Mouse (Mus musculus) G1E (cell line): Measurements from ENCODE around the gene Dkk2. TPM values are rescaled to one million over a fixed set of nuclear protein-coding genes. Genes with fewer than 3 reads are reported as not detected.

Experiments used
- ATAC-seq: 2 replicates; pipeline ENCODE4 v1.8.0; 2016; ENCODE audit warnings: mild to moderate bottlenecking; ENCODE audit not compliant: insufficient number of reproducible peaks, poor library complexity, low FRiP score, severe bottlenecking; ENCODE audit errors: extremely low read depth
- DNase-seq: peaks from one replicate; pipeline ENCODE4 v3.0.0; 2012; ENCODE audit warnings: low spot score
- H3K27me3 ChIP-seq: 2 replicates; pipeline ENCODE4 v1.6.1; 2012; ENCODE audit warnings: mild to moderate bottlenecking, low read length, inconsistent platforms; ENCODE audit not compliant: insufficient read depth
- H3K36me3 ChIP-seq: replicated peaks from 2 replicates; pipeline ENCODE3; 2012; ENCODE audit warnings: mild to moderate bottlenecking, inconsistent platforms
- H3K4me1 ChIP-seq: 2 replicates; pipeline ENCODE4 v1.6.1; 2012; ENCODE audit warnings: low read depth, low read length, inconsistent platforms, mixed read lengths; ENCODE audit not compliant: insufficient read depth
- H3K4me3 ChIP-seq: 2 replicates; pipeline ENCODE4 v1.5.1; 2012; ENCODE audit warnings: low read depth, mild to moderate bottlenecking, inconsistent platforms, low read length, moderate library complexity, mixed read lengths
- H3K9me3 ChIP-seq: replicated peaks from 2 replicates; pipeline ENCODE4 v1.6.1; 2012; ENCODE audit warnings: inconsistent platforms
- CTCF ChIP-seq: IDR thresholded peaks from 2 replicates; pipeline ENCODE4 v1.5.1; 2012; ENCODE audit warnings: low read depth, low read length, inconsistent platforms, mixed read lengths
- GATA1 ChIP-seq: IDR thresholded peaks from 2 replicates; pipeline ENCODE4 v1.6.1; 2012; ENCODE audit warnings: borderline replicate concordance, low read length, inconsistent platforms, mixed read lengths
- GATA2 ChIP-seq: IDR thresholded peaks from 2 replicates; pipeline ENCODE4 v1.6.1; 2012; ENCODE audit warnings: low read depth, low read length, inconsistent platforms, borderline replicate concordance
- POLR2AphosphoS5 ChIP-seq: IDR thresholded peaks from 2 replicates; pipeline ENCODE4 v1.6.1; 2012; ENCODE audit warnings: low read depth, low read length, inconsistent platforms; ENCODE audit not compliant: insufficient replicate concordance
- TAL1 ChIP-seq: conservative IDR thresholded peaks from 2 replicates; pipeline ENCODE4 v1.6.1; 2012; ENCODE audit warnings: low read depth, low read length, inconsistent platforms, mixed read lengths
- polyA plus RNA-seq: library from polyadenylated mRNA; stranded (reverse); fragments of >175 nt; gene quantifications from 2 replicates; pipeline ENCODE4 v1.2.3, GENCODE M21; 2012
- total RNA-seq, 2 experiments: library from RNA; stranded (forward) in 1 of 2; stranded (reverse) in 1 of 2; fragments of 200-1000 nt in 1 of 2; fragments of >200 nt in 1 of 2; fragmentation: Nextera tagmentation in 1 of 2; gene quantifications; 2 replicates each; pipeline ENCODE4 v1.2.3; 2014 to 2017

Gene Dkk2
- total and polyA plus RNA-seq, 3 experiments = 0.05 TPM; not detected in 2

DNA sequence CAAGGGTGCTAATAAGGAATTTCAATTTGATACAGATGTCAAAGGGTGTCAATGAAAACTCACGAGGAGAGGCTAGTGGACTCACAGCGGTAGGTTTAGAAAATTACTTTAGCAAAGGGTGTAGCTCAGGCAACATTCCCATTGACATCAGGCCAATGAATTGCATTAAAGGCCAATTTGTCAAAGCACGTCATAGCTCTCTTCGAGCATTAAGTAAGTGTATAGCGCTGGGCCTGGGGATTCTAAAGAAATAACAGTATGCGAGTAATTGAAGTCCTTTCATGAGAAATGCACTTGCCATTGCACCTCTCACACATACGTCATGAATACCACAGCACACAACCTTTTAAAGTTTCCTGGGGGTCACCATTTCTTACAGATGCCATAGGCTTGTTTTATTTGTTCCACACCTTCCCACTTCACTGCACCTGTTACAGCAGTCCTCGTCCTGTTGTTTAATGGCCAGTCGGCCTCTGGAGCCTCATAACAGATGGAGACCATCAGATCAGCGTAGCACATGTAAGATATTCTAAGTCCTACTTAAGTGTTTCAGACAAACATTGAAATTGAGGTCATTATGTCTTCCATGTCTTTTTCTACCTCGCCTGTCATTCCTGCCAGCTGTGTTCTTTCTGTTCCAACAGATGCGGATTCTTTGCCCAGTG, 101.9 kb downstream of the Dkk2 start:
- Histone ChIP-seq H3K4me1 (no peaks in the 10 kb centered on the region), H3K9me3 (peaks cover 22% of the 10 kb centered on the region), H3K36me3 (no peaks in the 10 kb centered on the region), H3K4me3 (no peak overlapping the region), H3K27me3 (no peaks in the 10 kb centered on the region)
- DNase-seq (no peak), ATAC-seq (no peak)
- TF ChIP-seq POLR2AphosphoS5 (no peak), TAL1 (no peak), GATA2 (no peak), GATA1 (no peak), CTCF (no peak)

DNA sequence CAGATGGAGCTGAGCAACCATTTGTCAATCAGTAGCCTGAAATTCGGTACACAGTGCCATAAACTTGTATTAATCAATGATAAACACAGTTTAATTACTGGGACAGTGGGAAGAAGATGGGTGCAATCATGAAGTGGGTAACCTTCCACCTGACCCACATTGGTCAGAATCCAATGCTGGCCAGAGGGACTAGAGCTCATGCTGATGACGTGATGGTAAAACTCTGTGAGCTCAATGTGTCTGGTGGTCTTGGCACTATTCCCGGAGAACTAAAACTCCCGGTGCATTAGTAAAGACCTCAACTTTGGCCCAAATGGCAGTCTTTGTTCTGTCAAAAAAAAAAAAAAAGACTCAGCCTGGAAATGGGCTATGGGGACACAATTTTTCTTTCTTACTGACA, 116.9 kb downstream of the Dkk2 start:
- ATAC-seq = no peak
- Histone ChIP-seq H3K36me3 (no peaks in the 10 kb centered on the region), H3K4me1 (no peaks in the 10 kb centered on the region), H3K9me3 (peaks cover 5% of the 10 kb centered on the region), H3K4me3 (no peak overlapping the region), H3K27me3 (no peaks in the 10 kb centered on the region)
- no peak for TF ChIP-seq TAL1
- no peak for TF ChIP-seq GATA2
- TF ChIP-seq CTCF = no peak
- no peak for DNase-seq

DNA sequence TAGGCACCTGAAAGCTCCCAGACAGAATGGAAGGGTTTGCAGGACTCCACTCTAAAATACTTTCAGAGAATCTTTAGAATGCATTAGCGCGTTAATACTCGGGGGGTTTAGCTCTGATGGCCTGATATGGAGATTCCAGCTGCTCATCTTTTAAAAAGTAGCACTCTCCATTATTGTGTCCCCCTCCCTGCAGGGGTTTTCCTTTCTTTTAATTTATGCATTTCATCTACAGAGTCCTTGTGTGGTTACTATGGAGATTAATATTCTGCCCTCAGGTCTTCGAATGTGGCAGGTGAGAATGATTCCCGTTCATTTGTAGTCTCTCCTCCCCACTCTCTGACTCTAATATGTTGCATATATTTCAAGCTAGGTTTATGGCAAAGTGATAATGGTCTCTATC, 117.6 kb downstream of the Dkk2 start:
- H3K4me3 ChIP-seq = no peak overlapping the region
- DNase-seq (no peak), ATAC-seq (no peak)
- H3K27me3 ChIP-seq = no peaks in the 10 kb centered on the region
- no peak for TF ChIP-seq POLR2AphosphoS5
- no peak for TF ChIP-seq TAL1
- no peak for TF ChIP-seq GATA1
- no peak for TF ChIP-seq GATA2
- TF ChIP-seq CTCF = no peak
- no peaks in the 10 kb centered on the region for H3K4me1 ChIP-seq
- no peaks in the 10 kb centered on the region for H3K36me3 ChIP-seq
- H3K9me3 ChIP-seq = peaks cover 5% of the 10 kb centered on the region

DNA sequence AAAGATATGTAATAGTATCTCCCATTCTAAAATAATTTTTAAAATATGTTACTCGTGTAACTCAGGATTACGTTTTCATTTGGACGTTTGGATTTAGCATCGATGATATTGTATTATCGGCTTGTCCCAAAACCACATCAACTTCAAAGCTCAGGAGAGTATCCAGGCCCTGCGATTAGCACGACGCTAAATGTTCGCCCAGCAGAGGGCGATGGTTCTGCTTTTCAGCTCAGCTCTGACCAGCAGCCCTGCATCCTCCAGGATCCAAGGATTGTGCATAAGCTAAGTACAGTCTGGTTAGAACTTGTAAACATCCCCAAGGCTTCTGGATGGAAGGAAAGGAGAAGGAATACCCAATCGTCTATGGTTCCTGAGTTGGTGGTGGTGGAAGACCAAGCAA, 122.4 kb downstream of the Dkk2 start:
- no peak overlapping the region for H3K4me3 ChIP-seq
- no peaks in the 10 kb centered on the region for H3K4me1 ChIP-seq
- ATAC-seq = no peak
- TF ChIP-seq GATA2 (no peak), GATA1 (no peak), POLR2AphosphoS5 (no peak), TAL1 (no peak), CTCF (no peak)
- H3K27me3 ChIP-seq = no peaks in the 10 kb centered on the region
- H3K9me3 ChIP-seq = peaks cover 4% of the 10 kb centered on the region
- no peak for DNase-seq
- no peaks in the 10 kb centered on the region for H3K36me3 ChIP-seq

DNA sequence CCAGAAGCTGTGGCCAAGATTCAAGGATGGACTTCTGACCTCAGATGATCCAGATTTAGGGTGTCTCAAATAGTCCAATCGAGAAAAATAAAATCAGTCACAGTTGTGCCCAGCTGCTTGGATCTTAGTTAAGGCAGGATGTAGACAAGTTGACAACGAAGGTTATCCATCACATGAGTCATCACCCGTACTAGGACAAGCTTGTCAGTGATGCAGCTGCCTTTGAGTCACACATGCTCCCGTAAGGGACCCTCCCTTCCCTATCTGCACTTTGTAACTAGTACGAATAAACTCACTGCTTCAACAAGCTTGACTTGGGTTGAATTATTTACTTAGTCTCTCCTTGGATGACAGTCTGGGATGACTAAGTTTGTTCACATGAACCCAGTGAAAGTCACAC, 126.2 kb downstream of the Dkk2 start:
- Histone ChIP-seq H3K9me3 (peaks cover 8% of the 10 kb centered on the region), H3K4me1 (no peaks in the 10 kb centered on the region), H3K27me3 (no peaks in the 10 kb centered on the region), H3K4me3 (no peak overlapping the region), H3K36me3 (no peaks in the 10 kb centered on the region)
- ATAC-seq (no peak), DNase-seq (no peak)
- TF ChIP-seq POLR2AphosphoS5 = no peak
- no peak for TF ChIP-seq CTCF

DNA sequence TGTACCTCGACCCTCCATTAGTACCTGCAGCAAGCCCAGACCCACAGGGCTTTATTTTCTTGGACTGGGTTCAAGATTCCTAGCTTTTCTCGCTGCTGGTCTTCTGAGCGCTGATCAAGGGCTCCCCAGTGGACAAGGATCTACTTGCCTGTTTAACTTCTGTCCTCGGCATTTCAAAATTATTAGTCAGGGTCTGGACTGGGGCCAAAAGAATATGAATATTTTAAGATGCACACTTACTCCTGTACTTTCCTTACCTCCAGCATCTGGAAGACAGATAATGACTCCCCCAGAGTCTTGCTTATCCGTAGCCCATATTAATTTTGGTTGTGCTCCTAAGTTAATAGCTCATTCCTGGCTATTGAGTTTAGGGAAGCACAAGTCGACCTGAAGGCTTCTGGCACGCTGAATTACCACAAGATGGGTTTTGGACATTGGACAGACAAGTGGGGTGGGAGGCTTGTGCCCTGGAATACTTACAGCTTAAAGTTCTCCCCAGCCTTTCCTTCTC, 134.9 kb downstream of the Dkk2 start:
- H3K4me3 ChIP-seq = no peak overlapping the region
- no peaks in the 10 kb centered on the region for H3K27me3 ChIP-seq
- no peak for TF ChIP-seq GATA1
- no peak for TF ChIP-seq GATA2
- no peak for TF ChIP-seq TAL1
- TF ChIP-seq CTCF = no peak
- TF ChIP-seq POLR2AphosphoS5 = no peak
- DNase-seq (no peak), ATAC-seq (no peak)
- no peaks in the 10 kb centered on the region for H3K36me3 ChIP-seq
- H3K9me3 ChIP-seq = peaks cover 10% of the 10 kb centered on the region; the same call in 1 of the 2 replicates
- no peaks in the 10 kb centered on the region for H3K4me1 ChIP-seq

DNA sequence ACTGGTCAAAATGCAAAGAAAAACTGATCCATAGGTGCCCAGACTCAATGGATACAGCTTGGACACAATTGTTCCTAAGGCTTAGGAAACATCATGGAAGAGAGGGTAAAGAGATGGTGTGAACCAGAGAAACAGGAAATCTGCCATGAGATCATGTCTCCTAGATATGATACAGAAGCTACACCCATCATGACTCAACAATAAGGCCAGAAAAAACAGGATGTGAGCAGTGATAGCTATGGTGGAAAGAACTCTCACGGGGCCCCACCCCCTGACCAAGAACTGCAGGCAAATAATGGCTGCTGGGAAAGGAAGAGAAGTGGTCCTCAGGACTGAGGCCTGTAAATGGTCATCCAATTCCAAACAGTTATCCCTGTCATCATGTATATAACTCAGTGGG, 142.5 kb downstream of the Dkk2 start:
- Histone ChIP-seq H3K36me3 (no peaks in the 10 kb centered on the region), H3K4me1 (no peaks in the 10 kb centered on the region), H3K9me3 (no peaks in the 10 kb centered on the region), H3K4me3 (no peak overlapping the region), H3K27me3 (no peaks in the 10 kb centered on the region)
- ATAC-seq (no peak; the same call in 1 of the 2 replicates), DNase-seq (no peak)
- TF ChIP-seq GATA1 (no peak), POLR2AphosphoS5 (no peak), CTCF (no peak), TAL1 (no peak), GATA2 (no peak)
